Mouse (Mus musculus): Measurements from ENCODE around the gene Slc5a2.

DNA sequence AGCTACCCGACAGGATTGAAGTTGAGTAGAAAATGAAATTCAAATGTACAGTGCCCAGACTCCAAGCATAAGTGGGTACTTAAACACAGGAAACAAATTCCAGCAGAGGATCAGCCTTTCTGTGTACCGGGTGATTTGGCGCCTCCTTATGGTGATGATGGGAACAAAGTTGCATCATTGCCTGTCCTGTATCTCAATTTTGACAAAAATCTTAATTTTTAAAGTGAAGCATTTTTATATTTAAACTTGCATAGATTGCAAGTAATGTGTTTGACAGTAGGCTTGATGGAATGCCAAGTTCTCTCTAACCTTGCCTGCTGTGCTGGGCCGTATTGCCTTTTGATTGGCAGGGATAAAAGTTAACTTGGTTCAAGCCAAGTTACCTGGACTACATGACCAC, 26.5 kb upstream of the Slc5a2 start:
- TF ChIP-seq EP300 (IDR thresholded peaks at IDR 0.05; ENCODE audit: low read depth) (no peak), CTCF (IDR thresholded peaks at IDR 0.05; ENCODE audit: low read depth) (peak; percentile 48)
